Mouse (Mus musculus) stomach, embryonic 16.5 days (tissue): ENCODE results near the gene Cnksr1. TPM values are rescaled to one million over a fixed set of nuclear protein-coding genes. Genes with fewer than 3 reads are reported as not detected.

Source experiments
- ATAC-seq: fragments of 200-750 bp; cut with Nextera tagmentation; 2 replicates; pipeline ENCODE4 v1.8.0; 2017; ENCODE audit warnings: moderate number of reproducible peaks, moderate TSS enrichment; ENCODE audit not compliant: insufficient read depth, low FRiP score
- H3K27ac ChIP-seq: fragments of 300-500 bp; sonication (generic); 2 replicates; pipeline ENCODE4 v1.5.1; 2014; ENCODE audit warnings: low read length
- H3K27me3 ChIP-seq: fragments of 300-500 bp; sonication (generic); 2 replicates; pipeline ENCODE4 v1.6.1; 2014; ENCODE audit warnings: low read length, control low read depth, mixed read lengths; ENCODE audit not compliant: control insufficient read depth, insufficient read depth
- H3K36me3 ChIP-seq: fragments of 300-500 bp; sonication (generic); 2 replicates; pipeline ENCODE4 v1.6.1; 2014; ENCODE audit warnings: low read length; ENCODE audit not compliant: control insufficient read depth, insufficient read depth
- H3K4me1 ChIP-seq: fragments of 300-500 bp; sonication (generic); 2 replicates; pipeline ENCODE4 v1.6.1; 2014; ENCODE audit warnings: low read length, control low read depth, mixed read lengths; ENCODE audit not compliant: control insufficient read depth, insufficient read depth
- H3K4me2 ChIP-seq: fragments of 300-500 bp; sonication (generic); 2 replicates; pipeline ENCODE4 v1.6.1; 2014; ENCODE audit warnings: low read depth, low read length, mixed read lengths
- H3K4me3 ChIP-seq: fragments of 300-500 bp; sonication (generic); replicated peaks from 2 replicates; pipeline ENCODE4 v1.5.1; 2014; ENCODE audit warnings: mild to moderate bottlenecking, low read length
- H3K9ac ChIP-seq: fragments of 300-500 bp; sonication (generic); 2 replicates; pipeline ENCODE4 v1.6.1; 2014; ENCODE audit warnings: low read length
- H3K9me3 ChIP-seq: fragments of 300-500 bp; sonication (generic); replicated peaks from 2 replicates; pipeline ENCODE4 v1.6.1; 2016; ENCODE audit warnings: low read length, control low read depth; ENCODE audit not compliant: control insufficient read depth
- WGBS: fragments of 180-500 bp; shearing (Covaris S2); extraction: QIAGEN DNeasy Blood & Tissue Kit; methylation state at CpG from one replicate; pipeline ENCODE4 v1.1.7; 2014; 5-methylcytosine and 5-hydroxymethylcytosine counted together
- polyA plus RNA-seq: library from polyadenylated mRNA; unstranded; fragments of >200 nt; fragmentation: Nextera tagmentation; extraction: Ambion mirVana; gene quantifications from 2 replicates; pipeline ENCODE4 v1.2.1, GENCODE M21; 2015

Cnksr1 gene
- polyA plus RNA-seq, 1 experiment from 2014 or later: 10.7 TPM

- H3K36me3 ChIP-seq: no peaks in the 10 kb centered on the region
- H3K4me2 ChIP-seq: no peak overlapping the region
- 45% methylated on average over 3 of the region's 3 CpGs for WGBS
- peaks cover 29% of the 10 kb centered on the region for H3K4me1 ChIP-seq
- peaks cover 36% of the 10 kb centered on the region for H3K27me3 ChIP-seq
- no peak overlapping the region for H3K27ac ChIP-seq
- no peak overlapping the region for H3K4me3 ChIP-seq
- no peak overlapping the region for H3K9ac ChIP-seq
- H3K9me3 ChIP-seq: no peaks in the 10 kb centered on the region
- ATAC-seq: no peak
Measured at GRCm38 (mm10) chr4:134254835-134255234, 16.6 kb upstream of the Cnksr1 start.

DNA sequence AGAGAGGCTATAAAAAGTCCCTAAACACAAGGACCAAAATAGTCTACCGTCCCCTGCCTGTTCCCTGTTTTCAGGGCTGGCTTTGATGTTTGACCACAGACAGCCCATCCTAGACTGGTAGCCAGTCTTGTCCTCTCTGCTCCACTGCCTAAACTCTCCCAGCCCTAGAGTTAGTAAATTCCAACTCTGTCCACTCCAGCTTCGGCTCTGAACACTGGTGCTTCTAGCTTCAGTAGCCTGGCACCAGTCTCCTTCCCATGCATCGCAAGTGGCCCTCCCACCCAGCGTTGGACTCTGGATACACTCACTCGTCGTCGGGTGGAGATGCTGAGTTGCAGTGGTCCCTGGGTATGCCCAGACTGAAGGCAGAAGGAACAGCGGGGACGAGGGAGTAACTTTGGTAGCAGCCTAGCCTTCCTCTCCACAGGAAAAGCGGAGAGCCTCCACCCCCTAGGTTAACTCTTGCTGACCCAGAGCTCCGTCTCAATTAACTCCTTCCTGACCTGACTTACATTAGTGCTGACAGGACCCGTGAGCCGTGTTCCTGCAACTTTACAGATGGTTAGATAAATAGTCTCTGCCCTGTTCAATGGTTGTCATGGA, 15.6 kb upstream of the Cnksr1 start, which contains the start of gene Grrp1:
Gene Grrp1, minus strand, starts transcription at position 385 of the 603 bp plus-strand sequence.
- WGBS: 2% methylated on average over 13 of the region's 13 CpGs

GRCm38 (mm10) chr4:134252911-134253721, 14.9 kb upstream of the Cnksr1 start:
- Histone ChIP-seq H3K4me1 (peaks cover 30% of the 10 kb centered on the region), H3K27me3 (peaks cover 51% of the 10 kb centered on the region), H3K9ac (peak overlapping the region; percentile 55), H3K27ac (no peak overlapping the region), H3K4me2 (peak overlapping the region; percentile 99), H3K4me3 (peak overlapping the region; percentile 55), H3K9me3 (no peaks in the 10 kb centered on the region), H3K36me3 (no peaks in the 10 kb centered on the region)
- no peak for ATAC-seq
- 30% methylated on average over 15 of the region's 15 CpGs for WGBS

More for the DNA sequence above, 15.6 kb upstream of the Cnksr1 start, which contains the start of gene Grrp1:
- H3K27me3 ChIP-seq: peaks cover 44% of the 10 kb centered on the region
- H3K9me3 ChIP-seq: no peaks in the 10 kb centered on the region
- H3K27ac ChIP-seq: no peak within 1 kb of the TSS
- H3K36me3 ChIP-seq: no peaks in the 10 kb centered on the region
- no peak for ATAC-seq
- H3K4me1 ChIP-seq: peaks cover 30% of the 10 kb centered on the region
- peak within 1 kb of the TSS; percentile 99 for H3K4me2 ChIP-seq
- H3K4me3 ChIP-seq: peak within 1 kb of the TSS; percentile 55
- H3K9ac ChIP-seq: peak within 1 kb of the TSS; percentile 55

GRCm38 (mm10) chr4:134252131-134252910, 14.1 kb upstream of the Cnksr1 start:
- H3K4me2 ChIP-seq: peak overlapping the region; percentile 99
- H3K36me3 ChIP-seq: no peaks in the 10 kb centered on the region
- peak overlapping the region; percentile 71 for H3K9ac ChIP-seq
- H3K4me1 ChIP-seq: peaks cover 30% of the 10 kb centered on the region
- peaks cover 54% of the 10 kb centered on the region for H3K27me3 ChIP-seq
- peak overlapping the region; percentile 55 for H3K4me3 ChIP-seq
- no peaks in the 10 kb centered on the region for H3K9me3 ChIP-seq
- no peak overlapping the region for H3K27ac ChIP-seq
- 24% methylated on average over 22 of the region's 22 CpGs for WGBS
- no peak for ATAC-seq

DNA sequence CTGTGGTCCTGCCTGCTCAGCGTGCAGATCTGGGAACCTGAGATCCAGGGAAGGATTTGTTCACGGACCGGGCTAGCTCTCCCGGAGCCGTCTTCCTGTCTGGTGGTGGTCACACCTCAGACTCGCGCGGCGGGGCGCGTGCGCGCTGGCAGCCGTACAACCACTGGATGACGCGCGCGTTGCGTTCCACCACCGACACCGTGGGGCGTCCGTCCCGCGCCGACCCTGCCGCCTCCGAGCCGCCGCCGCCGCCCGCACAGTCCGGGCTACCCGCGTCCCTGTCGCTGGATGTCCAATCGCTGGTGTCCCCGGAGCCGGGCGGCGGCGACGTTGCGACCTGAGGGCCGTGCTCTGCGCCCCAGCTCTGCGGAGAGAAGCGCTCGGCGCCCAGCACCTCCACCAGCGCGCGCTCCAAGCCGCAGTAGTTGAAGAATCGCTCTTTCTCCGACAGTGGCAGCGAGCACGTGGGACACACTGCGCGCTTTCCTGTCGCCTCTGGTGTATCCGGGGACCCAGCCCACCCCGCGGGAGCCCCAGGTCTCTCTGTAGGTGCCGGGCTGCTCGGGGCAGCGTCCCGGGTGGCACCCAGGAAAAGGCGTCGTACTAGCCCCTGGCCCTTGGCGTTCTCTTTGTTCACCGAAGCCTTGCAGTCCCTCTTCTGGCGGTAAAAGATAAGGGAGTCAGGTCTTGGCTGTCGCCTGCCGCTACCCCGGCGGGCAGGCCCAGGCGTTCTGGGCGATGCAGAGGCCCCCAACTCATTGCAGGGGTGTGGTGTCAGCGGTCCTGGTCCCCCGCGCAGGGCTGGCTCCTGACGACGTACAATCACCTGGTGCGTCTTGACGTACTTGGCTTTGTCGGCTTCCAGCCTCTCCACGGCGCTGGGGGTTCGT, 13.3 kb upstream of the Cnksr1 start:
- Histone ChIP-seq H3K27me3 (peaks cover 62% of the 10 kb centered on the region), H3K4me2 (peak overlapping the region; percentile 99), H3K4me1 (peaks cover 30% of the 10 kb centered on the region), H3K4me3 (peak overlapping the region; percentile 55), H3K27ac (no peak overlapping the region), H3K9me3 (no peaks in the 10 kb centered on the region), H3K36me3 (no peaks in the 10 kb centered on the region), H3K9ac (peak overlapping the region; percentile 71)
- ATAC-seq: no peak
- 1% methylated on average over 91 of the region's 91 CpGs for WGBS

DNA sequence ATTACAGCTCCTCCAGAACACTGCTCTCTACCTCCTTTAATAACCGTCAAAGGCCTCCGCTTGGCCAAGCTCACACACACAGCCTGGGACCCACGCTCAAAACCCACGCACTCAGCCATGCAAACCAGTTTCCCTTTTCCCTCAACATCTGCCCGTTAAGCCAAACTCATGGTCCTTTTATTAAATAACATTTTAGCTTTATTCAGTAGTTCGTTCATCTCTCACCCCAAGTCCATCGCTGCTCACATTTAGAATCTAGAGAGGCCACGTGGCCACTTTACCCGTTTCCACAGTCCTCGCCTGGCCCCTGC, 12.7 kb upstream of the Cnksr1 start:
- WGBS: 24% methylated on average over 10 of the region's 10 CpGs
- Histone ChIP-seq H3K27ac (no peak overlapping the region), H3K4me3 (peak overlapping the region; percentile 55), H3K9ac (peak overlapping the region; percentile 71), H3K9me3 (no peaks in the 10 kb centered on the region), H3K4me1 (peaks cover 27% of the 10 kb centered on the region), H3K4me2 (peak overlapping the region; percentile 99), H3K36me3 (no peaks in the 10 kb centered on the region), H3K27me3 (peaks cover 67% of the 10 kb centered on the region)
- no peak for ATAC-seq

- no peak for ATAC-seq
- H3K27me3 ChIP-seq: peaks cover 67% of the 10 kb centered on the region
Measured at GRCm38 (mm10) chr4:134250116-134250929, 12.1 kb upstream of the Cnksr1 start.

GRCm38 (mm10) chr4:134249651-134250050, 11.5 kb upstream of the Cnksr1 start:
- Histone ChIP-seq H3K36me3 (no peaks in the 10 kb centered on the region), H3K27me3 (peaks cover 67% of the 10 kb centered on the region), H3K4me2 (peak overlapping the region; percentile 85), H3K9ac (peak overlapping the region; percentile 62), H3K9me3 (no peaks in the 10 kb centered on the region), H3K27ac (no peak overlapping the region), H3K4me3 (peak overlapping the region; percentile 44), H3K4me1 (peaks cover 33% of the 10 kb centered on the region)
- 2% methylated on average over 30 of the region's 30 CpGs for WGBS
- peak; percentile 45; the same call in 1 of the 2 replicates for ATAC-seq

More at GRCm38 (mm10) chr4:134250116-134250929, 12.1 kb upstream of the Cnksr1 start:
- H3K9me3 ChIP-seq: no peaks in the 10 kb centered on the region
- H3K4me2 ChIP-seq: peak overlapping the region; percentile 99
- WGBS: 21% methylated on average over 27 of the region's 27 CpGs
- peaks cover 30% of the 10 kb centered on the region for H3K4me1 ChIP-seq
- peak overlapping the region; percentile 62 for H3K9ac ChIP-seq
- no peaks in the 10 kb centered on the region for H3K36me3 ChIP-seq
- no peak overlapping the region for H3K27ac ChIP-seq
- peak overlapping the region; percentile 55 for H3K4me3 ChIP-seq
